Mouse (Mus musculus): Measurements from ENCODE around the gene Bcl7a. TPM values are rescaled to one million over a fixed set of nuclear protein-coding genes. Genes with fewer than 3 reads are reported as not detected.

Bcl7a gene
- polyA plus RNA-seq, 1 experiment, result 47.9 TPM

DNA sequence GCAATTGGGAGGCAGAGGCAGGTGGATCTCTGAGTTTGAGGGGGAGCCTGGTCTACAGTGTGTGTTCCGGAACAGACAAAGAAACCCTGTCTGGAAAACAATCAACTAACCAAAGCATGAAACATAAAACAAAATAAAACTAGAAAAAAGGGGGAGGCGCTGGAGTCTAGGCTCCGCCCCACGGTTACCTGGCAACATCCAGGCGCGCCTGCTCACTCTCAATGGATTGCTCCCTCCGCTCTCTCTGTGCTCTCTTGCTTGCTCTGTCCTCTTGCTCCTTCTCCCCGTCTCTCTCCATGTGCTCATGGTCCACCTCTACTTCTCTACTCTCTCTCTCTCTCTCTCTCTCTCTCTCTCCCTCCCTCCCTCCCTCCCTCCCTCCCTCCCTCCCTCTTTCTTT, 39.1 kb downstream of the Bcl7a start:
- TF ChIP-seq GATA1 (IDR thresholded peaks at IDR 0.05; ENCODE audit: low read length), result no peak

- TF ChIP-seq GATA1 (IDR thresholded peaks at IDR 0.05; ENCODE audit: low read length), result no peak
These were observed 44.8 kb downstream of the Bcl7a start for GRCm38 (mm10) chr5:123388452-123388851.

DNA sequence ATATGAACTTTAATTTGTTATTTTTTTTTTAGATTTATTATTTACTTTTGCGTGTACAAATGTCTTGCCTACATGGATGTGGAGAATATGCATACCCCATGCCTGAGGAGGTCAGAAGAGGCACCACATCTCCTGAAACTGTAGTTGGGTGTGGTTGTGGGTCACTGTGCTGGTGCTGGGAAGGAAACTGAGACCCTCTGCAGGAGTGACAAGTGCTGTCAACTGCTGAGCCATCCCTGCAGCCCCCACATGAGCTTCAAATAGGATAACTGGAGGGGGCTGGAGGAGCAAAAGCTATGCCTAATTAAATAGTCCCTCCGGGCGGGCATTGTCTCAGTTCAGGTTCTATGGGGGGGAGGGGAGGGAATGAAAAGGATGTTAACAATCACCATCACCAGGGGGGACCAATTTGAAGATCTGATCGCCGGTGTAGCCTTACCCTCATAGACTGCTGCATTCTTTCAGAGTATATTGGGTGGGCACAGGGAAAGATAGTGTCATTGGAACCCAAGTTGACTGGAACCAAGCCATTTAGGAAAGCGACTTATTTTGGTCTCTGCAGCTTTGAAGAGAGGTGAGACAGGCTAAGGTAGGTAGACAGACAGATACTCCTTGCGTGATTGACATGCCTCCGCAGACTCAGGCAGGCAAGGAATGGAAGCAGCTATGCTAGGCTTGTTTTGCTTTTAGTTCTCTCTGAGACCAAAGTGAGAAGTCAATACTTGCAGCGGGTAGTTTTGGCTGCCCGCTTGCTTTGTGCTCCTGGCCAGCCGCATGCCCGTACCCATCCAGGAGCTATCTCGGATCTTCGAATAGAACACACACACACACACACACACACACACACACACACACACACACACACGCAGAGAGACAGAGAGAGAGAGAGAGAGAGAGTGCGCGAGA, 47.2 kb downstream of the Bcl7a start:
- TF ChIP-seq GATA1 (IDR thresholded peaks at IDR 0.05; ENCODE audit: low read length), result no peak

GRCm38 (mm10) chr5:123391442-123391809, 47.8 kb downstream of the Bcl7a start:
- no peak for TF ChIP-seq GATA1 (IDR thresholded peaks at IDR 0.05; ENCODE audit: low read length)

DNA sequence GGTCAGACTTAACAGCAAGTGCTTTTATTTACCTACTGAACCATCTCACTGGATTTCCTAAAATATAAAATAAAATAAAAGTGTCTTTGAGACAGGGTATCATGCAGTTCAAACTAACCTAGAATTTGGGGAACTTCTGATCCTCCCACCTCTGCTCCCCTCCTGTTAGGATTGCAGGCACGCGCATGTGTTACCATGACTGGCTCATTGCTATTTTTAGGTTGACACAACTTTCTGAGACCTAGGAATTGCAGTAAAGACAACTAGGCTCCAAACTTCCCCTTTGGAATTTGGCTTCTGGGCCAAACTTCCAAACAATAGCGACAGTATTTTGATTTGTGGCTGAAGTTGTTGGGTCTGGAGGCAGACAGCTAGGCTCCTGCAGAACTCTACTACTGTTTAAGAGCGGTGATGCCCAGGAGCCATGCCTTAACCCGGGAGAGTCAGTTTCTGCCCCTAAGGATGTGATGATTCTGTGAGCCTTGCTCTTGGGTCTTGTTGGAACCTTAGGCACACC, 50.2 kb downstream of the Bcl7a start:
- TF ChIP-seq GATA1 (IDR thresholded peaks at IDR 0.05; ENCODE audit: low read length), result no peak

- TF ChIP-seq GATA1 (IDR thresholded peaks at IDR 0.05; ENCODE audit: low read length), result no peak
These were observed 50.8 kb downstream of the Bcl7a start, which contains the start of gene Mlxip for GRCm38 (mm10) chr5:123394303-123394956. Gene Mlxip, plus strand, starts transcription at chr5:123394798.

DNA sequence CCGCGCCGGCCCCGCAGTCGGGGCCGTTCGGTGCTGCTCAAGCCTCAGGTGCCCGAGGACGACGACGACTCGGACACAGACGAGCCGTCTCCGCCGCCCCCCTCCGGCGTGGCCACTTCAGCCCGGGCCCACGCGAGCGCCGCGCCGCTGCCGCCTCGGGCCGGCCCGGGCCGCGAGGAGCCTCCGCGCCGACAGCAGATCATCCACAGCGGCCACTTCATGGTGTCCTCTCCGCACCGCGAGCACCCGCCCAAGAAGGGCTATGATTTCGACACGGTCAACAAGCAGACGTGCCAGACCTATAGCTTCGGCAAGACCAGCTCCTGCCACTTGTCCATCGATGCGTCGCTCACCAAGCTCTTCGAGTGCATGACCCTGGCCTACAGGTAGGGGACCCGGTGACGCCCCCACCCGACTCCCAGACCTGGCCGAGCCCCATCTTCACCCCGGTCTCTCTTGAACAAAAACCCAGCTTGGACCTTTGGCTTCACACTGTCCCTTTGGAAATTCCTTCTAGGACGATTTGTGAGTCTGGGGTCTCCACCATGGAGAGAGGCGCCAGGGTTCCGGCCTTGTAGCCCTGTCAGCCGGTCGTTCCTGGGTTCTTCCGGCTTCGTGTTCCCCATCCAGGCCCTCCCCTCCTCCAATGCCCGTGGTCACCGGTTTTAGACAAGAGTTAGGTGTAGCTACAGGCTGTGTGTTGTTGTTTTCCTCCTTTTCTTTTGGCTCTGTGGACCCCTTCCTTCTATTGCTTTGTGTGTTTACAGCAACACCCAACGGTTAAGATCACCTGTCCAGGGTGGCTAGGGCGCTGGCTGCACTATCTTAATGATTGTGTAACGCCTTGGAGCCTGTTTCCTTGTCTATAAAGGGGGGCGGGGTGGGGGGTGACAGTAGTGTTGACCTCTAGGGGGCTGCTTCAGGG, 51.6 kb downstream of the Bcl7a start:
- TF ChIP-seq GATA1 (IDR thresholded peaks at IDR 0.05; ENCODE audit: low read length), result no peak

DNA sequence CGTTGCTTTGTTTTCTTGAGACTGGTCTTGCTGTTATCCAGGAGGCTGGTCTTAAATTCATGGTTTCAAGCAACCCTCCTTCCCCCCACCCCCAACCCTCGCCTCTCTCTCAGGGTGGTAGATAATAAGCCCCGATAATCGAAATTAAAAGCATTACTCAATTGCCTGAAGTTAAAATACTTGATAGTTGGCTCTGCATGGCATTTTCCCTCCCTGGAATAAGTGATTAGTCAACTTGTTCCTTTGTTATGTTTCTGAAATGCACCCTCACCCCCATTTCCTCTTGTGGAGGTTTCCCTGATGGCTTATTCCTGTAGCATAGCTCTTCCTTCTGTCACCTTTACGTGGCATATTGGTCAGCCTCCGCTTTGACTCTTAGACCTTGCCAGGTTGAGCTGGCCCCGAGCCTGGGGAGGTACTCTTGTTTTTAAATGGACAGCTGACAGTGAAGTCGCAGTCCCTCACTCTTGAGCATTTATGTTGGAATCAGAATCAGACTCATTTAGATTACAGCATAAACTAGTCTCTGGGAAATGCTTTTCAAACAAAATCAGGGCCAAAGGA, 53.3 kb downstream of the Bcl7a start:
- TF ChIP-seq GATA1 (IDR thresholded peaks at IDR 0.05; ENCODE audit: low read length), result no peak

DNA sequence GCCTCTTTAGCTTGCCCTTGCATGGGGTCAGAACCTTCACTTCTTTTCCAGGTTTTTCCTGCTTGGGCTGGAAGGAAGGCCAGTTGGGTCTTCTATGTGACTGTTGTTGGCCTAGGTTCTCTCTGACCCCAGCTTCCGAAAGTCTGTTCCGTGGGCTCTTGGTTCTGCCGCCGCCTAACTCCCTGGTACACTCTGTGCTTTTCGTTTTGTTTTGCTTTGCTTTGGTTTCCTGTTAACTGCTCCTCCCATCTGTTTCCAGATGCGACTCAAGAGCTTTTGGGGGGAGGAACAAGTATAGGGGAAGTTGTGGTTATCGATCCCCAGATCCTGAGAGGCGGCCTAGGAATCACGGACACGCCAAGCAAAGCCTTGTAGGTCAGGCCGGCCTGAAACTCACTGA, 54.2 kb downstream of the Bcl7a start:
- TF ChIP-seq GATA1 (IDR thresholded peaks at IDR 0.05; ENCODE audit: low read length), result no peak

GRCm38 (mm10) chr5:123398856-123399498, 55.3 kb downstream of the Bcl7a start:
- TF ChIP-seq GATA1 (IDR thresholded peaks at IDR 0.05; ENCODE audit: low read length), result no peak

DNA sequence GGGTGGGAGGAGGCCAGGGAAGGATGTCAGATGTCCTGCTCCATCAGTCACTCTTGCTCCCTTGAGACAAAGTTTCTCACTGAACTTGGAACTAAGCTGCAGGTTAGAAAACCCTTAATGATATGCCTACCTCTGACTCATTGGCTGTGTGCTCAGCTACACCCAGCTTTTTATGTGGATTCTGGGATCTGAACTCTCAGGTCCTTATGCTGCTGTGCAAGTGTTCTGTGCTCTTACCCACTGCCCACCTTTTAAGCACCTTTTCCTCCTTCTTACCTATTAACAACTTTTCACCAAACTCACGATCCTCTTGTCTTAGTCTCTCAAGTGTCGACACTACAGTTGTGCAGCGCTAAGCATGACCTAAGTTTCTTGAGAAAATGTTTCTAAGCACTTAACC, 60.8 kb downstream of the Bcl7a start:
- TF ChIP-seq GATA1 (IDR thresholded peaks at IDR 0.05; ENCODE audit: low read length), result no peak

DNA sequence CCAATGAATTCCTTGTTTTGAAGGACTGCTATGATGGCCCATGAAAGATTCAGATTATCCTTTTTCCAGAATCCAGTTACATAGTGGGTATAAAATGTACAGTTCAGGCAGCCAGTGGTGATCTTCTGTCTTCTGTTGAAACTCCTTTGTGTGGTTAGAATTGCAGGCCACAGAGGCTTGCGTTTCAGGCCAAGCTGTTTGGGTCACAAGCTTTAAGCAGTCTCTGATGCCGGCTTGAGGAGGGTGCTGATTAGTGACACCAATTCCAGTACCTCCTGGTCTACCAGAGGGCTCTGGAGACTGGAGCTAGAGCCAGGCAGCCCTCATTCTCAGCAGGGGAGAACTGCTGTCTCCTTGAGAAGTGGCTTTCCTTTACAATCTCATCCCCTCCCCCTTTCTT, 63.3 kb downstream of the Bcl7a start:
- TF ChIP-seq GATA1 (IDR thresholded peaks at IDR 0.05; ENCODE audit: low read length), result no peak

DNA sequence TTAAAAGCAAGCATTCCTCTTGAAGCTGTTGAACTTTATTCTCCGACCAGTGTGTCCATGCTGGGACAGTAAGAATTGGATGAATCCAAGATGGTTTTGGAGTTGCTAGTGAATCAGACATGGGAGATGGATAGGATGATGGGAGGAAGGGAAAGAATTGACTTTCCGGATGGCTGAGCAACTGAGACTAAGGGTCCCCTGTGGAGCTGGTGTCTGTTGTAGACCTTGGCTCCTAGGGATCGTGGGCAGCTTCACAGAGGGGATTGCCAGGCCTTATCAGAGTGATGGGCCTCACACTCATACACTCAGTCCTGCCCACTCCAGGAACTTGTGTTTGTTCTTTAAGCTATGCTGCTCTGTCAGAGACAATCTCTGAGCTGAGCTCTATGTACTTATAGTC, 64.5 kb downstream of the Bcl7a start:
- TF ChIP-seq GATA1 (IDR thresholded peaks at IDR 0.05; ENCODE audit: low read length), result no peak

DNA sequence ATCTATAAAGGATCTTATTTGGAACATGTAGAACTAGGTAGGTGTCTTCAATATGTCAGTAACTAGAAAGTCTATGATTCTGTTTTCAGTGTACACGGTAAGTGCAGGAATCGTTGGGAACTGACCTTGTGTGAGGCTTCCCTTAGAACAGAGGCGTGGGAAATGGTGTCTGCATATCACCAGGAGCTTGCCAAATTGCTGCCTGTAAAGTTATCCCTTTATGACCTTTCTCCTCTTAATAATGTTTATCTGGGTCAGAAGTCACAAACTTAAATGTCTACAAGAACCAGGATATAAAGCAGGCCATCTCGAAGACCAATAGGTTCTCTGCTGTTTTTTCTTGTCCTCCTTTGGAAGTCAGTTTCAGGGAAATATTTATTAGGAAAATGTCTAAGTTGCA, 68.6 kb downstream of the Bcl7a start:
- TF ChIP-seq GATA1 (IDR thresholded peaks at IDR 0.05; ENCODE audit: low read length), result no peak
